Mouse (Mus musculus) mouse trophoblast stem cell (cell line): ENCODE measurements around the gene Cbr1.

Source experiments
- in situ Hi-C, 2 experiments: fragments of 300-500 bp; cut with MseI, MboI; formaldehyde crosslinking; loops; 2 replicates in 1 of 2; 3 replicates in 1 of 2; pipeline ENCODE4 v1.15.1; 2025

Gene Cbr1

DNA sequence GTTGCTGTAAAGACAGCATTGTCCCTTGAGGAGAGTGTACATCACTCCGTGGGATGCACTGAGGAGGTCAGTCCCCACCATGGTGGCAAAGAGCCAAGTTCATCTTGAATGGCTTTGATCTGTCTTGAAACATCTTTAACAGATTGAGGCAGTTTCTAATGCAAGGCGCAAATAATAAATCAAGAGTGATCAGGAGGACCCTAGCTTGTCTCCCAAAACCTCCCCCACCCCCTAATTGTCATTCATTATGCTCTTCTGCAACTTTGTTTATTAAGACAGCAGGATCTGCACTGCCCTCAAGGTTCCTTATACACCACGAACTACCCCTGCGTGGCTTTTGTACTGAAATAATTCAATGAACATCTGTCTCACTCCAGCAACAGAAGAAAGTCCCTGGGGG, at the start of gene Cbr1:
TSS of gene Cbr1 (plus strand) at position 301 of the 400 bp plus-strand sequence.
- in situ Hi-C loops, result no loop called here

DNA sequence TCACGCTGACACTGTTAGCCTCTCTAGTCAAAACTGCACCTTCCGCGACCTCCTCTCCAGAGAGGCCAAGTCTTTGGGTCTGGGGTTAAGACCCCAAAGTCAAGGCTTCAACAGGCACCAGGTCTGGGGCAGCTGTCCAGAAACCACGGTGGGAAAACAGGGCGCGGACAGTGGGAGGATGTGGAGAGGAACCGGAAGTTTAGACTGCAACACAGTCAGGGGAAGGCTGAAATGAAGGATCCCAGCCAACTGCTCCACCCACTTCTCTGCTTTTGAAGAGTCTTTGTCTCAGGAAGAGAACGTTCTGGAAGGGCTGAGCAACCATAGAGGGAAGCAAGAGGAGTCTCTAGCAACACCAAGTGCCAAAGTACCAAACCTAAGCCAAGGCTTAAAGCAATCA, 48.0 kb upstream of the Cbr1 start:
- in situ Hi-C loops, result no loop called here

DNA sequence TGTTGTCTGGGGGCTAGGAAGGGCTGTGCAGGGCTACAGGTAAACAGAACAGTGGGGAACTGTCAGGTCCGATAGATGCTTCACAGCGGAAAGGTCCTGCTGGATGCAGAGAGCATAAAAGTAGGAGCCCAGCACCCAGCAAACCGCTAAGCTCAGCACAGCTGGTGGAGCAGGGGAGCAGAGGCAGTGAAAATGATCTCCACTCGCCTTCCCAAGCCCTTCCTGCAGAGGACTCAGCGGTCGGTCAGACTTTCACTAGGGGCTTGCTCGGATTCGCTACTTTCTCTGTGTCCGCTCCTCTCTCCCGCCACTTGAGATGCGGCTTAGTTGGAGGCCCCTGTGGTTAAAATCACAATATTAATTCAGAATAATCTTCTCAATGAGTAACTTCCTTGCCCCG, 47.2 kb upstream of the Cbr1 start:
- in situ Hi-C loops, result no loop called here

DNA sequence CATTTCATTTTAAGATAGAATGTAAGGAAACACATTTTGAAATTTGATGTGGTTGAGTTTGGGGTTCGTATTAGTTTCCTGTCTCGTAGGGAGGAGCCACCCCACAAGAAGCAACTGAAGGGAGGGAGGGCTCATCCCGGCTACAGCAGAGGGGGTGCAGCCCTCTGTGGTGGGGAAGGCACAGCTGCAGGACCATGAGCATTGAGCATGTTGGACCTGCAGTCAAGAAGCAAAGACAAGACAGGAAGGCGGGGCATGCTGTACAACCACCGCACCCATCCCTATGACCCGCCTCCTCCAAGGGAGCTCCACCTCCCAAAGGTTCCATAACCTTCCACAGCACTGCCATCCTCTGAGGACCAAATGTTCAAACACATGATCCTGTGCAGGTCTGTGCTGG, 33.3 kb upstream of the Cbr1 start:
- in situ Hi-C loops, result no loop called here

DNA sequence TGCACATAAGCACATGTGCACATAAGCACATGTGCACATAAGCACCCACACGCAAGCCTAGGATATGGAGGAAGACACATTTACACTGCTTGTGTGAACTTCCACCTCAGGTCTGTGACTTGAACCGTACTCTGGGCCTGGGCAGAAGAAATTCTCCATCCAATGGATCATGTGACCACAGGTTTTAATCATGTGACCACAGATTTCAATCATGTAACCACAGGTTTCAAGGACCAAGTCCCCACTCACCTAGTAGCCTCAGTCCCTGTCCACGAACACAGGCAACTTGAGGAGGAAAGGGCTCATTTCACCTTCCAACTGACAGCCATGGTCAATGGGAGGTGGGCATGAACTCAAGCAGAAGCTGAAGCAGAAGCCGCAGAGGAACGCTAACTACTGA, 32.2 kb upstream of the Cbr1 start:
- in situ Hi-C loops, result no loop called here

DNA sequence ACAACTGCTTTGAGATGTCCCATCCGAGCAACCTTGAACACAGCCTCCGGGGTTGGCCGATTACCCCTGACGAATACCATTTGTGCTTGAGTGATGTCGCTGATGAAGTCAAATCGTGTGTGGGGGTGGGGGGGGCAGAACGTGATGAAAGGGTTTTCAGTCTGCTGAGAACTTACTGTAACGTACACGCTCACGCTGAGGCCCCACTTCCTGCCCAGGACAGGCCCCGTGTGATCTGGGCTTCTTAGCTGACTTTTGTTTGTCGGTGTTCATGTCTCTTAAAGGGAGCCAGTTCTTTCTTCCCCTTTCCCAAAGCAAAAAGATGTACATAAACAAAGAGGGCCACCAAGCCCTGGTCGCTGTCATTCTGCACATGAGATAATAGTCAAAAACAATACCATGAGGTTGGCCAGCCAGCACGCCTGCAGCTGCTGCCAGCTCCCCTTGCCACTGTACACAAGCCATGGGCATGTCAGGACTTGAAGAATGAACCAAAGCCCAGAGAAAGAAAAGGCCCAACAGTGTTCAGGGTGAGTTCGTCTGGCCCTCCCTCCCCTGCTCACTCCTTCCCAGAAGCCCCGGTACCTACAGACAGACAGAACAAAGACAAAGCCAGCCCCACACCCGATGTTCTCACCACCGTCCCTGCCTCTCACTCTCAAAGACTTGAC, 31.0 kb upstream of the Cbr1 start:
- in situ Hi-C loops, result no loop called here

DNA sequence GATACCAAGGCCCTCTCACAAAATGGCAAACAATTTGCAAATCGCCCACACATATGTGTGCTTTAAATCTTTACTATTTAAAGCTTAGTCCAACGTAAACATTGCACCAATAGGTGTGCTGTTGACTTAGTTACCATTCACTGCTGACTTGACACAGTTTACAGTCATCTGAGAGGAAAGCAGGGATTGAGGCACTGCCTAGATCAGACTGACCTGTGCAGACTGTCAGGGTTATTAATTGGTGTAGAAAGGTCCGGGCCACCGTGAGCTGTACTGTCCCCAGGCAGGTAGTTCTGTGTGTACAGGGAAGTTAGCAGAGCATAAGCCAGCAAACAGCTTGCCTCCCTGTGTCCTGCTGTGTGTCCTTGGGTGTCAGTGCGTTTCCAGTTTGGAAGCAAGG, 30.1 kb upstream of the Cbr1 start:
- in situ Hi-C loops, result no loop called here

DNA sequence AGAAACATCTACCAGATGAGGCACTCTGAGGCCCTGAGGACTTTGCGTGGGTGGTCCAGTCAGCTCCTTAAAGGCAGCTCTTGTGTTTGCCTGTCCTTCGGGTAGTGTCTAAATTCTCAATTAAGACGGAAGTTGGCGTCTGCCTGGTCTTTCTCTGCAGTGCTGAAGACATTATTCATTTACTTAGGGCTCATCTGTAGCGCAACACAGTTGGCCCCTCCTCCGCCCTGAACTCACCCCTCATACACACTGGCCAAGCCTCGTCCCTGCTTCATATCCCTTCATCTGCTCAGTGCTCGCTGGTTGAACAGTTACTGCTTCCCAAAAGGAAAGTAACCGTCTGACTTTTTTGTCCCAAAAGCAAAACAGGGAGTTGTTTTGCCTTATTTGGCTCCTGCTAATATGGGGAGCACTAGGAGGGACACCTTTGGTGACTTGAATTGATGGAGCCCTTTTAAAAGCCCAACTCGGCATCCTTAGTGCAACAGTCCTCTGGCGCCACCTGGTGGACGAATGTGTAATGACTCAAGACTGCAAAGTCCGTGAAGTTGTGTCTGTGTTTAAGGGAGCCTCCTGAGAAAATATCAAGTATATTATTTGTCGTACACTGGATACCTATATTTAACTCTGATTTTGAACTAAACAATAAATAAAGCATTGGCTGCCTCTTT, 29.1 kb upstream of the Cbr1 start:
- in situ Hi-C loops, result no loop called here

DNA sequence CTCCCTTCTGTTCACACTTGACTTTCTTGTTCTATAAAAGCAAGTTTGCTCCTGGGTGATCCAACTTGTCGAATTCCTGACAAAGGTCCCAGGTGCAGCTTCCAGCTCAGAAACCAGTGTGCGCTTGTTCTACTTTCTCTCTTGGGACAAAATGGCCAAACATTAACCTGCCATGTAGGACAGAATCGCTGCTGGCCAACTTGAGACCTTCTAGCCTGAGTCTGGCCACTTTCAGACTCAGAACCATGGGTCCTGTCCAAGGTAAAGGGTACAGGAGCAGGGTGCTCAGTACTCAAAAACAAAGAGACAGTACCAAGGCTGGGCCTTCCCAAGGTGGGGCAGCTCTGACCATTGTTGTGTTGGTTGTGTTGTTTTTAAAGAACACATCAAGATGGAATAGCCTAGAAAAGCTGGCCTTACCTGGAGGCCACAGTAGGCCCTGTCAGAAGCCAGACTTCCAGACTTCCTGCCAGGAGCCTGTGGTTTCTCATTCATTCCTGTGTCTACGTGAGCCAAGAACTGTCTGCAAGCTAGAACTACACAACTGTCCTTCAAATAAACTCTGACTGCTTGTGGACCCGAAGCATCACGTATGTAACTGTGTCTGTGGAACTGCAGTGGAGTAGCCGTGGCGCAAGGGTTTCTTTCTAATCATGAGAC, 27.2 kb upstream of the Cbr1 start:
- in situ Hi-C loops, result no loop called here

DNA sequence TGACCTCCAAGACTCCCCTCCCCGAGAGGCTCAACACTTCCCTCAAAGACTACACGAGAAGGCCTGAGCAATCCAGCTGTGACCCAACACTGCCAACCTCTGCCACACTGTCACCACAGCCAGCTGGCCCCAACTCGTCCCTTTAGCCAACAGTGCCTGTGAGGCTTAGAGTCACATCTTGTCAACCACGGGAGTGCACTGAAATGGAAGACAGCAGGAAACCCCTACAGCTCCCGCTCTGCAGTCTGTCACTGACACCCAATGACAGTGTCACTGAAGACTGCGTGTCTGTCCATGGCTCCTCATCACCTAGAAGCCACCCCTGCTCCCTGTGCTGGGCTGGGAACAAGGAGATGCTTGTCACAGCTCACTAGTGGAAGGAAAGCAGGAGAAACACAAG, 24.5 kb upstream of the Cbr1 start:
- in situ Hi-C loops, result no loop called here

DNA sequence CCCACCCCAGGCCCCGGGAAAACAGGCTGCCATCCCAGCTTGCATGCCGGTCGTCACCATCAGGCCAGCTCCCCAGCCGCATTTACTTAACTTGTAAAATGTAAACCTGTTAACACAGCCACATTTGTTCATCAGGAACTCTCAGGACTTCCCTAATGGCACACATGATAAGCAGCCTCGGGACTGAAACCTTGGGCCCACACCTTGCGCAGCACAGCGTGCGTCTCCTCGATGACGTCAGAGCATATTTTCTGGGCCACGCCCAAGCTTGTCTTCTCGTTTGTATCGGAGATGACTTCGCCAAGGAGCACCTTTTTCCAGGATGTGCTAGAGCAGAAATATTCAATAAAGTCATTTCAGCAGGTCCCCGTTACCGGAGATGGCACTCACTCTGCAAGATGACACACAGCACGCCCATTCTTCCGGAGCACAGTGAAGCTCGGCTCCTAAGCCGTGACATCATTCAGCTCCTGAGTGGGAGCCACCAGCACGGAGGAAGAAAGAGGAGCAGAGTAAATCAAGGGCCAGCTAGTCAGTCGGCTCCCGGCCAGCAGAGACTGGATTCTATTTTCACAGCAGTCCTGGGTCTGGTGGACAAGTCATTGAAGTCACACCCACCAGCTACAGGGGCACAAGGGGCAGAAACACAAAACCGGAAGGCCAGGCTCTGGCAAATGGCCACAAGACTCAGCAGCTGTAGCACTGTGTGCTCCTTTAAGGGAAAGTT, 20.5 kb upstream of the Cbr1 start:
- in situ Hi-C loops, result no loop called here

DNA sequence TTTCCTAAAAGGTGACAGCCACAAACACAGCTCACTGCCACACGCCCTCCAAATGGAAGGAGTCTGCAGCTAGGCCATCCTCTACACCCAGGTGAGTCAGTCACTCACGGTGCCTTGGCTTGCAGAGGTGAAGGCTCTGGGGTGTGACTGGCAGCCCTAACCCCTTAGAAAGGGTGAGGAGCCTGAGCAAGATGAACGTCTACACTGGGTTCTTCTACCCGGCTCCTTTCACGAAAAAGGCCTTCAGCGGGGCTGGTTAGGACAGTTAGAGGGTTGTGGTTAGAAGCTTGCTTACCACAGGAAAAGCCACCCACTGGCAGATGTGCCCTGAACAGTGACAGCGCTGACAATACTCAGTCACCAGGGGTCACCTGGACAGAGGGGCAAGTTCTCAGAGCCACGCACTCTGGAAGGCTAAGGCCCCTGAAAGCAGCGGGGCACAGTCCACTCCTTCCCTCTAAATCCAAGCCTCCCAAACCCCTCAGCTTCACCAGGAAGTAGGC, 19.9 kb upstream of the Cbr1 start:
- in situ Hi-C loops, result no loop called here

DNA sequence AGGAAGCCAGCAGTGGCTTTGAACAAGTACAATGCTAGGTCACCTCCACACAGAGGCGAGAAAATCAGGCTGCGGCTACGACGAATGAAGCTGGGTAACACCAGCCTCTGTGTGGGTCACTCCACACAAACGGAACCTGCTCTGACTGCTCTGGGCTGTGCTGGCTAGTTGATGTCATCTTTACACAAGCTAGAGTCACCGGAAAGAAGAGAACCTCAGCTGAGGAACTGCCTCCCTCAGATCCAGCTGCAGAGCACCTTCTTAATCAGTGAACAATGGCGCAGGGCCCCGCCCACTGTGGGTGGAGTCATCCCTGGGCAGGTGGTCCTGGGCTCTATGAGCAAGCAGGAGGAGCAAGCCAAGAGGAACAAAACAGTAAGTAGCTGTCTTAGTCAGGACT, 19.3 kb upstream of the Cbr1 start:
- in situ Hi-C loops, result no loop called here

DNA sequence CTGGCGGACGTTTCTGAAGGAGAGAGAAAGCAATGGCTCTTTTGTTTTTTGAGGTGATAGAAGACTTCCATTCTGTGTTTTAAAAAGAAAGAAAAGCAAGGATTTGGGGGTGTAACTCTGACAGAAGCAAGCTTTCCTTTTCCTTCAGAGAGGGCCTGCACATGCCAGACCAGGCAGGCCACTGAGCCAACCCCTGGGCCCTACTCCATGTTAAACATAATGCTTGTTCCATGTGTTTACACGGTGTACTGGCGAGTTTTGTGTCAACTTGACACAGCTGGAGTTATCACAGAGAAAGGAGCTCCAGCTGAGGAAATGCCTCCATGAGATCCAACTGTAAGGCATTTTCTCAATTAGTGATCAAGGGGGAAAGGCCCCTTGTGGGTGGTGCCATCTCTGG, 17.4 kb upstream of the Cbr1 start:
- in situ Hi-C loops, result no loop called here

DNA sequence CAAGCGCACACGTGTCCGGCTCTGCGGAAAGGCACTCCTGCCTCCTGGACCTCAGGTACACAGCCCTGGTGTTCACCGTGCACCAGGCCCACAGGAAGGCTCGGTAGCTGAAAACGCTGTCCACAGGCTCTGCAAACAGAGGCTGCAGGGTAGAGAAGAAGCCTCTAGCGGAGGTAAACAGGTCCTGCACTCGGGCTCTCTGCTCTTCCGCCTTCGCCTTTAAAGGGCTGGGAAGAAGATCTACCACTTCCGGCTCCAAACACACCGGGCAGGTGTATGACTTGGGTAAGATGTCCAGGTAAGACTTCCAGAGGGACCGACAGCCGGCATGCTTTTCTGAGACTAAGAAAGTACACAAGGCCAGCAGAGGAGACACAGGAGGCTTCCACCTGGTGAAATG, 14.7 kb upstream of the Cbr1 start:
- in situ Hi-C loops, result no loop called here

DNA sequence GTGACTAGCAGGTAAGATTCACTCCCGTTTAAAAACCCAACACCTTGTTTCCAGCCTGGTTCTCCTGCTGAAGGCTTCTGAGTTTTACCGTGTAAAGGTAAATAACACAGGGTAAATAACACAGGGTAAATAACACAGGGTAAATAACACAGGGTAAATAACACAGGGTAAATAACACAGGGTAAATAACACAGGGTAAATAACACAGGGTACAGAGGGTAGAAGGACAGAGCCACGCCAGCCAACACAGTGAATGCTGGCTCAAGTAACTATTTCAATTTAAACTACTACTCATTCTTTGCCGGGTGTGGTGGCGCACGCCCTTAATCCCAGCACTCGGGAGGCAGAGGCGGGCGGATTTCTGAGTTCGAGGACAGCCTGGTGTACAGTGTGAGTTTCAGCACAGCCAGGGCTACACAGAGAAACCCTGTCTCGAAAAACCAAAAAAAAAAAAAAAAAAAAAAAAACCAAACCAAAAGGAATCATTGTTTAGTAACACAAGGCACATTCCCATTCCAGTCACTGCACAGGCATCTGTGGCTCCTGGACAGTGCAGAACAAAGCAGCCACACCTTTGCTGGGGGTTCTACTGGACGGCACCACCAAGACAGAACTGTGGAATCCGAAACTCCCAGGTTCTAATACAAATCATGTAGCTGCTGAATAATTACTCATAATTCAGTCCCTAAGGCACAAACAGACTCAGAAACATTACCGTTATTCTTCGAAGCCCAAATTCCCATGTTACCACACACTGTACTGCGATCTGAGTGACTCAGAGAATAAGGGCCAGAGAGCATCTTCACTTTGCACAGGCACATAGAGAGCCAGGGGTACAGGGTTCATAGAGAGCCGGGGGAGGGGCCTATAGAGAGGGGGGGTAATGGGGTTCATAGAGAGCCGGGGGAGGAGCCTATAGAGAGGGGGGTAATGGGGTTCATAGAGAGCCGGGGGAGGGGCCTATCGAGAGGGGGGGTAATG, 13.9 kb upstream of the Cbr1 start:
- in situ Hi-C loops, result no loop called here

DNA sequence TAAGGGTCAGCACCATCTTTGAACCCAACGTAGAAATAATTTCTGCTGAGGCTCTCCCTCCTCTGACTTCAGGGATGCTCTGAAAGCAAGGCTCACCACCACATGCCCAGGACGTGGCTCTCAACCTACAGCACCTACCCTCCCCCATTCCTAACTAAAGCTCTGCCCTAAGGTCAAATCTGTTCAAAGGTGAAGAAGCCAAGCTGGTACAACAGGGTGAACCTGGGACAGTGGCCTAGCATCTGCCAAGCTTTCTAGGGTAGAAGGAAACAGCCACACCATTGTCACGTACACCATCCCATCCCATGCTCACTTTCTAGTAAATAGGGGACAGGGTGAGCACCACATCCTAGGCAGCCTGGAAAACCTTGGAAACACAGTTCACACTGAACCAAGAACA, 12.9 kb upstream of the Cbr1 start:
- in situ Hi-C loops, result no loop called here

DNA sequence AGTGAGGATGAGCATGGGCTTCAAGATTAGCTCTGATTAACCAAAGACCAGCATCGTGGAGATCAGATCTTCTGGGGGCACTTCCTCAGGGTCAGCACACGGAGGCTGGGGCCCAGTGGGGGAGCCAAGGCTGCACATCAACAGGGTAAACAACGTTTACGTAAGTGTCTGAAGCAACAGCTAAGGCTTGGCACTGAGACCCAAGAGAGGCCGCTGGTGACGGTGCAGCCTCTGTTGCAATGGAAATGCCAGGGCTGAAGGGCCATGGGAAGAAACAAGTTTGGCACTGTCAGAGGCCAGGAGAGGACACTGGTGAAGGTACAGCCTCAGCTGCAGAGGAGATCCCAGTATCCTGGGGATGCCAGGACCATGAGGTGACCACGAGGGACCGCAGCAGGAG, 12.2 kb upstream of the Cbr1 start:
- in situ Hi-C loops, result no loop called here

DNA sequence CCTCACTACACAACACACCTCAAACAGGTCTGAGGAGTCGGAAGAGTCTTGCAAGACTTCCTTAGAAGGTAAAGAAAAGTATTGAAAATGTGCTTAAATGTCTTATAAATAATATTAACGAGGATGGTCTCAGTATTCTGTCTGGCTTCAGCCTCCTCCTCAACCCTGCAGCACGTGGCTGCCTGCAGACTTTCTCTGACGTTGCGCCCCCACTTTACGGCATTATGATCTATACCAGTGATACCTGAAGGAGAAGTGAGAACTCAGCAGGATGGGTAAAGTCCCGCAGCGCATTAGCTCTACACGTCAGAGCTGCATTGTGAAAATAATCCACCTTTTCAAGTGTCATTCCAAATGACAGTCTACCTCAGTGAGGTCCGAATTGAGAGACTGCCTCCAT, 11.2 kb upstream of the Cbr1 start:
- in situ Hi-C loops, result no loop called here

DNA sequence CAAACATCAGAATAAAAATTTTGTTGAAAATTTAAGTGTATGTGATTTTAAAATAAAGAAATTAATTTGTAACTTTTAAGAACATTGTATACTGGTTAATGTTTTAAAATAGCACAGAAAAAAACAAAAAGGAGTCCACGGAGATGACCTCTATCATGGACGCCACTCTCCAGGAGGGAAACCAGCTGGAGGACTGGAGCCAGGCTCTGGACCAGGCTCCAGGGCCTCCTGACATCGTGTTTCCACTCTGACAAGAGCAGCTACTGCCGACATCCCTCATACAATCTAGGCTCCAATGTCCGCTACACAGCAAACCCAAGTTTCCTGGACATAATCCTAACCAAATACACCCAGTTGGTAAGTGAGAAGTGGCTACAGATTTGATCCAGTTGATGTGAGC, 9.9 kb upstream of the Cbr1 start:
- in situ Hi-C loops, result no loop called here

DNA sequence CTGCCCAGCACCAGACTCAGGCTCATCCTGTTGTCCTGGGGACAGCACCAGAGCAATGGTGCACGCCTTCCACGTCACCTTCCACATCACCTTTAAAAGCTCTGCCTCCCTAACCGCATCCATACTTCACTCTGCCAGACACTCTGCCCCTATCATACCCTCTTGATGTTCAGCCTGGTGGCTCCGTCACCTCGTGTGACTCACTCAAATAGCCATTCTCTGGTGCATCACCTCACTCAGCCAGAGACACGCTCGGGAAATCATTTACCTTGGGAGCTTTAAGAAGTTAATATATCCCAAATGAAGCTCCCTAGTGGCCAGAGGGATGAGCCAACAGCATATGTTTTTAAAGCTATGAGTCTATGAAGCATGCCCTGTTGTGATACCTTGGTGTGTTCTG, 8.8 kb upstream of the Cbr1 start:
- in situ Hi-C loops, result no loop called here
